Mouse (Mus musculus) hindbrain, postnatal 0 days (tissue): ENCODE data around the gene Pomt1. TPM values are rescaled to one million over a fixed set of nuclear protein-coding genes. Genes with fewer than 3 reads are reported as not detected.
"Not testable (repeated sequence)": the region's sequence is repeated elsewhere in the genome, so short reads cannot be mapped to it uniquely, and the experiment has no call there.

Experiments
- ATAC-seq: fragments of 200-750 bp; cut with Nextera tagmentation; 2 replicates; pipeline ENCODE4 v1.8.0; 2017; ENCODE audit warnings: mild to moderate bottlenecking, moderate TSS enrichment, moderate library complexity
- DNase-seq: peaks from one replicate; pipeline ENCODE4 v3.0.0-alpha.2; 2015; ENCODE audit warnings: low spot score
- H3K27ac ChIP-seq: fragments of 300-500 bp; sonication (generic); 2 replicates; pipeline ENCODE4 v1.5.1; 2014; ENCODE audit warnings: mild to moderate bottlenecking
- H3K27me3 ChIP-seq: fragments of 300-500 bp; sonication (generic); 2 replicates; pipeline ENCODE4 v1.6.1; 2014; ENCODE audit warnings: low read length, mixed read lengths; ENCODE audit not compliant: insufficient read depth
- H3K36me3 ChIP-seq: fragments of 300-500 bp; sonication (generic); 2 replicates; pipeline ENCODE4 v1.6.1; 2014; ENCODE audit warnings: low read length, mixed read lengths; ENCODE audit not compliant: insufficient read depth
- H3K4me1 ChIP-seq: fragments of 300-500 bp; sonication (generic); 2 replicates; pipeline ENCODE4 v1.6.1; 2014; ENCODE audit warnings: antibody characterized with exemption, low read length, mixed read lengths; ENCODE audit not compliant: insufficient read depth
- H3K4me2 ChIP-seq: fragments of 300-500 bp; sonication (generic); 2 replicates; pipeline ENCODE4 v1.6.1; 2014; ENCODE audit warnings: low read depth, mild to moderate bottlenecking, low read length, moderate library complexity, mixed read lengths
- H3K4me3 ChIP-seq: fragments of 300-500 bp; sonication (generic); 2 replicates; pipeline ENCODE4 v1.5.1; 2014; ENCODE audit warnings: low read length
- H3K9ac ChIP-seq: fragments of 300-500 bp; sonication (generic); replicated peaks from 2 replicates; pipeline ENCODE4 v1.6.1; 2014; ENCODE audit warnings: mild to moderate bottlenecking, low read length, moderate library complexity, mixed read lengths
- H3K9me3 ChIP-seq: fragments of 300-500 bp; sonication (generic); 2 replicates; pipeline ENCODE4 v1.6.1; 2016; ENCODE audit warnings: low read length, mixed read lengths
- CTCF ChIP-seq: IDR thresholded peaks from 2 replicates; pipeline ENCODE4 v1.5.1; 2016; ENCODE audit warnings: antibody characterized with exemption, control low read depth, low read depth
- WGBS: fragments of 180-500 bp; shearing (Covaris S2); extraction: QIAGEN DNeasy Blood & Tissue Kit; methylation state at CpG from one replicate; pipeline ENCODE4 v1.1.7; 2014; 5-methylcytosine and 5-hydroxymethylcytosine counted together
- polyA plus RNA-seq: library from polyadenylated mRNA; unstranded; fragments of >200 nt; fragmentation: Nextera tagmentation; extraction: Ambion mirVana; gene quantifications from 2 replicates; pipeline ENCODE4 v1.2.1, GENCODE M21; 2015
- total RNA-seq: library from RNA; depleted of rRNA; stranded (reverse); fragments of >200 nt; gene quantifications from 2 replicates; pipeline ENCODE4 v1.2.3, GENCODE M21; 2014

The Pomt1 gene
- total and polyA plus RNA-seq, 2 experiments from 2014 or later: 18.0 to 41.8 TPM

- Histone ChIP-seq H3K4me2 (peak overlapping the region; percentile 62), H3K9ac (peak overlapping the region; percentile 68), H3K27ac (peak overlapping the region; percentile 73), H3K36me3 (peaks cover 19% of the 10 kb centered on the region; the same call in 1 of the 2 replicates), H3K27me3 (no peaks in the 10 kb centered on the region), H3K9me3 (no peaks in the 10 kb centered on the region), H3K4me3 (peak overlapping the region; percentile 58), H3K4me1 (peaks cover 10% of the 10 kb centered on the region)
- peak; percentile 43 for DNase-seq
- no peak for TF ChIP-seq CTCF
- ATAC-seq: peak; percentile 67
- WGBS: 1% methylated on average over 29 of the region's 29 CpGs
Measured at GRCm38 (mm10) chr2:32288371-32288931, 52.1 kb downstream of the Pomt1 start.

- no peak overlapping the region for H3K4me3 ChIP-seq
Measured at GRCm38 (mm10) chr2:32289578-32289977, 53.2 kb downstream of the Pomt1 start.

DNA sequence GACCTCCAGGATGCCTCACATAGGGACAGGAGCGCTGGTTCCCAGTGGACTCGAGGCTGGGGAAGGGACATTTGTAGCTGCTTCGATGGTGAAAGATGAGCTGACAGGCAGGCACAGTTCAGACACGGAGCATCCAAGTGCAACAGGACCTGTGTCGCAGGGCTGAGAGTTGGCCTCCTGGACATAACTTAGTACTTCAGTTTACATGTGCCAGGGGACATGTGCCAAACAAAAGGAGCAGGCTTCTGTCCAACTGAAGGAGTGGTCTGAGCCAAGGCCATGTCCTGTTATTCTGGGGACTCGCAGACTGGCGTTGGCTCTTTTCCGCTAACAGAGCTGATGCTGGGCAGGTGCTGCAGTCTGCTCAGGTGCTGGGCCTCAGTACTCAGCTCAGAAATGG lies 58.0 kb downstream of the Pomt1 start:
- H3K9ac ChIP-seq: no peak overlapping the region
- no peak overlapping the region for H3K27ac ChIP-seq
- peaks cover 27% of the 10 kb centered on the region for H3K36me3 ChIP-seq
- no peak overlapping the region for H3K4me2 ChIP-seq
- H3K4me3 ChIP-seq: no peak overlapping the region
- WGBS: 67% methylated on average over 8 of the region's 8 CpGs
- H3K27me3 ChIP-seq: no peaks in the 10 kb centered on the region
- ATAC-seq (no peak), DNase-seq (no peak)
- no peaks in the 10 kb centered on the region for H3K9me3 ChIP-seq
- no peaks in the 10 kb centered on the region for H3K4me1 ChIP-seq
- TF ChIP-seq CTCF: no peak

More at GRCm38 (mm10) chr2:32289578-32289977, 53.2 kb downstream of the Pomt1 start:
- Histone ChIP-seq H3K36me3 (peaks cover 13% of the 10 kb centered on the region; the same call in 1 of the 2 replicates), H3K9me3 (no peaks in the 10 kb centered on the region), H3K4me1 (peaks cover 10% of the 10 kb centered on the region), H3K27ac (no peak overlapping the region), H3K4me2 (peak overlapping the region; percentile 62; the same call in 1 of the 2 replicates), H3K9ac (no peak overlapping the region), H3K27me3 (no peaks in the 10 kb centered on the region)
- DNase-seq: peak; percentile 67
- peak; percentile 63 for TF ChIP-seq CTCF
- no peak for ATAC-seq

DNA sequence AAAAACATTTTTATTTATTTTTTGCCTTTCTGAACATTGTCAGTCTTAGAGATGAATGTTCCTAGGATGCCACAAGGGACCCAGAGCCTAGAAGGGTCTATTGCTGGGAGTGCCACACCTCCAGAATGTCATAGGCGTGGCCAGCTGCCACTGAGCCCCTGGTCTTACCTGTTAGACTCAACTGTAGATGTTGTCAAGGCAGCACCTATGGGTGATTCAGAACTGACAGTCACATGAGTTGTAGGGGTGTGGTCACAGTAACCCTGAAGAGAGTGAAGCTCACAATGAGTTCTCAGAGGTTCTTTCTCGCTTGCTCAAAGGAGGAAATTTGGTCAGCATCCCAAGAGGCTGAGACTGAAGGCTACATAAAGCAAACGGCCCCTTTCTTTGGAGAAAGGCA lies 58.9 kb downstream of the Pomt1 start:
- Histone ChIP-seq H3K27ac (no peak overlapping the region), H3K36me3 (peaks cover 35% of the 10 kb centered on the region), H3K9me3 (no peaks in the 10 kb centered on the region), H3K9ac (no peak overlapping the region), H3K4me3 (no peak overlapping the region), H3K27me3 (no peaks in the 10 kb centered on the region), H3K4me1 (no peaks in the 10 kb centered on the region), H3K4me2 (no peak overlapping the region)
- WGBS: 89% methylated on average over 3 of the region's 3 CpGs
- ATAC-seq: no peak
- DNase-seq: no peak
- TF ChIP-seq CTCF: no peak

DNA sequence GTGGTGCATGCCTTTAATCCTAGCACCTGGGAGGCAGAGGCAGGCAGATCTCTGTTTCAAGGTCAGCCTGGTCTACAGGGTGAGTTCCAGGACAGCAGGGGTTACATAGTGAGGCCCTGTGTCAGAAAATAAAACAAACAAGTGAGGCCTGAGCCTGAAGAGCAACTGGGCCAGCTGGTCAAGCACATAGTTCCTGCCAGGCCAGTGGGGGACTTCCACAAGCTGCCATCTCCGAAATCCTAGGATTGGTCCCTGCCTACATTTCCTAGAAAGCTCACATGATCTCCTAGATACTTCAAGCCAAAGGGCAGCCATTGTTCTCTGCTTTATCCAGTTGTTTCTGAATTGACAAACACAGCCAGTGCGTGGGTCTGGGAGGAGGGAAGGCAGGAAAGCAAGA lies 59.5 kb downstream of the Pomt1 start:
- H3K9ac ChIP-seq, ATAC-seq, H3K4me2 ChIP-seq, DNase-seq, H3K4me3 ChIP-seq, H3K9me3 ChIP-seq, H3K4me1 ChIP-seq, H3K27me3 ChIP-seq, H3K27ac ChIP-seq: not testable (repeated sequence)
- H3K36me3 ChIP-seq: peaks cover 38% of the 10 kb centered on the region
- 80% methylated on average over 2 of the region's 2 CpGs for WGBS

DNA sequence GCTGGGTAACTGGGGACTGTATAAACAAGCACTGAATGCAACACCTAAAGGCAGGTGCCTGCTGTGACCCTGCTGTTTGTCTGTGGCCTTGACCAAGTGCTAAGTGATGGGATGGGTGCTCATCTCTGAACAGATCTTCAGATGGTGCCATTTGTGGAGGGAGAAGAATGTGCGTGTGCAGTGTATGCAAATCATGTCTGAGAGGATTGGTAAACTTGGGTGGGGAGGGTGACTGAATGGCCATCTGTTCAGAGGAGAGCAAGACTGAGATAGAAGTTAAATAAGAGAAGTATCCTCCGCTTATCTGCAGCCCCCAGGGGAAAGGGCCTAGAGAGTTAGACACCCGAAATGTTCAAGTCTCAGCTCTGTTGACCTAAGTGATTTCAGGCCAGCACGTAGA lies 63.1 kb downstream of the Pomt1 start:
- DNase-seq: no peak

GRCm38 (mm10) chr2:32302952-32303351 lies 66.6 kb downstream of the Pomt1 start:
- Histone ChIP-seq H3K9ac (no peak overlapping the region), H3K4me1 (no peaks in the 10 kb centered on the region), H3K4me3 (no peak overlapping the region), H3K9me3 (no peaks in the 10 kb centered on the region), H3K27ac (no peak overlapping the region), H3K36me3 (peaks cover 76% of the 10 kb centered on the region), H3K4me2 (no peak overlapping the region), H3K27me3 (no peaks in the 10 kb centered on the region)
- WGBS: 94% methylated on average over 9 of the region's 10 CpGs
- DNase-seq (no peak), ATAC-seq (no peak)
- TF ChIP-seq CTCF: peak; percentile 45

More for the DNA sequence above, 63.1 kb downstream of the Pomt1 start:
- Histone ChIP-seq H3K4me1 (no peaks in the 10 kb centered on the region), H3K9me3 (no peaks in the 10 kb centered on the region), H3K27me3 (no peaks in the 10 kb centered on the region), H3K36me3 (peaks cover 62% of the 10 kb centered on the region), H3K27ac (no peak overlapping the region), H3K4me2 (no peak overlapping the region), H3K9ac (no peak overlapping the region), H3K4me3 (no peak overlapping the region)
- ATAC-seq: no peak
- WGBS: 91% methylated on average over 4 of the region's 4 CpGs
- no peak for TF ChIP-seq CTCF
